Mouse (Mus musculus): ENCODE measurements at regions not wholly inside any gene's neighbourhood (a gene's known extent, or its start where the extent isn't known, plus 50 kb on each side); places are given as distances from the start of the nearest gene placed in this dataset.
A peak's percentile ranks its signal among the peaks of the same experiment; 100 is the strongest.

DNA sequence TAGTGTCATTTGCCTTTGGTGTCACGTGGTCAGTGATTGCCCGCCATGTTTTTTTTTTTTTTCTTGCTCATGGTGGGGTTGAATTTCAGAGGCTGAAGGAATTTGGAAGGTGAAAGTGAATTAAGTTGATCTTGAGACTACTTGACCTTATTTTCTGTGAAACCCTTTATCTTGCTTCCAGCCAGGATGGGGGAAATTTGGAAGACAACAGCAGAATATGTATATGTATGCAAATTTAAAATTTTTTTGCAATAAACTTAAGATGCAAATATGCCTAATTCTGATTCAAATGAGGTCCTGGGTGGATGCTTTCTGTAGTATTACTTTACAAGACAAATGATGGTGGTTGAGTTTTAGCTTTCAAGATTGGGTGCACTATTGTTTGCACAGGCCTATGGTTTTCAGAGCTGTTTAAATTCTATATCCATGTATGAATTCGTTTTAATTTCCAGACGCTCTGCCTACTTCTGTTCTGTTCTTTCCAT is 315.6 kb downstream of the Bckdhb start:
- TF ChIP-seq POLR2A (IDR thresholded peaks at IDR 0.05; ENCODE audit: borderline replicate concordance, control insufficient read depth, low read depth, low read length) (no peak), CTCF (IDR thresholded peaks at IDR 0.05; ENCODE audit: control insufficient read depth, insufficient read depth, low read length) (no peak)
- H3K27ac ChIP-seq (ENCODE audit: control insufficient read depth, insufficient read depth, low read depth, low read length, poor library complexity): no peak overlapping the region
- WGBS: 73% methylated on average over 4 of the region's 4 CpGs
- no peak overlapping the region for H3K4me3 ChIP-seq (replicated peaks; ENCODE audit: control insufficient read depth, low read depth, low read length)
- H3K4me1 ChIP-seq (ENCODE audit: control insufficient read depth, insufficient read depth, low read length): no peaks in the 10 kb centered on the region

DNA sequence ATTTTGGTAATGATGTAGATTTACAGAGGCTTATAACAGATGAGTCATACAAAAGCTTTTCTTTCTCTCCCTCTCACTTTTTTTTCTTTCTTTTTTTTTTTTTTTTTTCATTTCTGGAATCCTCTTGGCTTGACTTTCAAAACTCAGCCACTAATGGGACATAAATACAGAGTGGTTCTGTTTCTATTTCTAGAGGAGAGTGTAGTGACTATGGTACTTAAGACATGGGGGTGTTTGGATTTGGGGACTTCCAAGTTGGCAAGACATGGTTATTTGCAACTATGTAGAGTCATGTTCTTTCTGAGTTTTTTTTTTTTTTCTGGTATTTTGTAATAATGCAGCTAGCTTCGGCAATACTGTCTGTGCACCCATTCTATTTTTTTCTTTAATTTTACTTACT is 324.8 kb downstream of the Bckdhb start:
- Histone ChIP-seq H3K4me1 (ENCODE audit: control insufficient read depth, insufficient read depth, low read length) (no peaks in the 10 kb centered on the region), H3K4me3 (replicated peaks; ENCODE audit: control insufficient read depth, low read depth, low read length) (no peak overlapping the region), H3K27ac (ENCODE audit: control insufficient read depth, insufficient read depth, low read depth, low read length, poor library complexity) (no peak overlapping the region)
- WGBS: 80% methylated on average over 1 of the region's 1 CpGs
- TF ChIP-seq POLR2A (IDR thresholded peaks at IDR 0.05; ENCODE audit: borderline replicate concordance, control insufficient read depth, low read depth, low read length) (no peak), CTCF (IDR thresholded peaks at IDR 0.05; ENCODE audit: control insufficient read depth, insufficient read depth, low read length) (no peak)

DNA sequence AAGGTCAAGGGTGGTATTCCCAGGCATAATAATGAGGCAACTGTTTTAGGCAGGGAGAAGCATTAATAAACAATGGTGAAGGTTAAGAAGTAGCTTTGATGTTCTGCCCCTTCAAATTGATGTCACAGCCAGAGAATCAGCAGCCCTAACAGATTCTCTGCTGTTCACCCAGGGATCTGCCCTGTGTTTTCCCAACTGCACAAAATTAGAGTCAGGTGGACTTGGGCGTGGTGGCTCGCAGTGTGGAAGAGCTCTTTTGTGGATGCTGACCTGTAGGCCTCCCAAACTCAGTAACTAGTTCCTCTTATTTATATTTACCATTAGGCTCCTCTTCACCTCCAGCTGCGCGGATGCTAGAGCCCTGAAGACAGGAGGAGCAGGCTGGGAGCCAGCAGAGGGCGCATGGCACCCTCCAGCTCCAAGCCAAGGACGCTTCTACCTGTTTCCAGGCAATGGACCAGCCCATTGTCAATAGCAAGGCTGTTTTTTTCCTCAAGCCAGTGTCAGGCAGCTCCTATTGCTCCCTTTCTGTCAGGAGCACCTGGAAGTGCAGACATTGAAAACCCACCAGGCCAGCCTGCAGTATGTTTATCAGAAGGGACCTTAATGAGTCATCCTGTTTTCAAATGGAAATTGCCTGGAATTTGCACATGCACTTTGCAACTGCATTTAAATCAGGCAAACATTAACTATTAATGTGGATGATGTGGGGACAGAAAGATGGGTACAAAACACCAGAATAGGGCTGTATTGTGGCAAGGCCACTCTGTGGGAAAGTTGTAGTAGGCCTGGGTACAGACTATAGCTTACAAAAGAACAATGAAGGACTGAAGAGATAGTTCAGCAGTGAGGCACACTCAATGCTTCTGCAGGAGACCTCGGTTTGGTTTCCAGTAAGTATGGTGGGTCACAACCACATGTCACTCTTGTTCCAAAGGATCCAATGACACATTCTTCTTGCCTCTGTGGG is 328.4 kb downstream of the Bckdhb start:
- 15% methylated on average over 7 of the region's 7 CpGs for WGBS
- Histone ChIP-seq H3K4me3 (replicated peaks; ENCODE audit: control insufficient read depth, low read depth, low read length) (no peak overlapping the region), H3K4me1 (ENCODE audit: control insufficient read depth, insufficient read depth, low read length) (no peaks in the 10 kb centered on the region), H3K27ac (ENCODE audit: control insufficient read depth, insufficient read depth, low read depth, low read length, poor library complexity) (no peak overlapping the region)
- TF ChIP-seq POLR2A (IDR thresholded peaks at IDR 0.05; ENCODE audit: borderline replicate concordance, control insufficient read depth, low read depth, low read length) (no peak), CTCF (IDR thresholded peaks at IDR 0.05; ENCODE audit: control insufficient read depth, insufficient read depth, low read length) (peak; percentile 65)

DNA sequence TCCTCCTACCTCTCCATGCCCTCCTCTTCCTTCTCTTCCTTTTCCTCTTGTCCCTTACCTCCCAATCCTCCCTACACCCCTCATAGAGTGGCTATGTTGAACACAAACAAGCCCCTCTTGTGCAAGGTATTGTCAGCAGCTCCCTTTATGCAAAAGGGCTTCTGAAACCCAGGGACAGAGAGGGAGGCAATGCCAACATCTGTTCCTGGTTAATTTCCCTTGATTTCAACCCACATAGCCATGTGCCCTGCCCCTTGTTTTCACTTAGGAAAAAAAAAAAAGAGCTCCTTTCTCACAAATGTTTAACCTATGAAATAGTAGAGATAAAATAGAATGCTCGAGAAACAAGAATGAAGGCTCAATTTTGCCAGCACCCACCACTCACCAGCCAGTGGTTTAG is 333.5 kb downstream of the Bckdhb start:
- WGBS: 73% methylated on average over 1 of the region's 1 CpGs

DNA sequence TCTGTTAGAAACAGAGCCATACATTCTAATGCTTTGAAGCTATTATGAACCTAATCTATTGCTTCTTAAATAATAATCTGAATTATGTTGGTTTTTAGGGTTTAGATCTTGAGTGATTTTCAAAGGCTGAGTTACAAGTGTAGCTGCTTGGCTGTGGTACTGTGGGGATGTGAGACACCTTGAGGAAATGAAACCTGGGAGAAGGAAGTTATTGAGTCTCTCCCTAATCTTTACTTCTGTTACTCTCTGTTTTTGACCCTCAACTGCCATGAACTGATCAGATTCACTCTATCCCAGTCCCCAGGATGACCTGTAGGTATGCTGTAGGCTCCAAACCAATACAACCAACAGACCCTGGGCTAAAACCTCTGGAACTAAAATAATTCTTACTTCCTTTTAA is 334.8 kb downstream of the Bckdhb start:
- TF ChIP-seq POLR2A (IDR thresholded peaks at IDR 0.05; ENCODE audit: borderline replicate concordance, control insufficient read depth, low read depth, low read length) (no peak), CTCF (IDR thresholded peaks at IDR 0.05; ENCODE audit: control insufficient read depth, insufficient read depth, low read length) (no peak)
- Histone ChIP-seq H3K4me3 (replicated peaks; ENCODE audit: control insufficient read depth, low read depth, low read length) (no peak overlapping the region), H3K4me1 (ENCODE audit: control insufficient read depth, insufficient read depth, low read length) (no peaks in the 10 kb centered on the region), H3K27ac (ENCODE audit: control insufficient read depth, insufficient read depth, low read depth, low read length, poor library complexity) (no peak overlapping the region)

More for the DNA sequence above, 333.5 kb downstream of the Bckdhb start:
- H3K4me3 ChIP-seq (replicated peaks; ENCODE audit: control insufficient read depth, low read depth, low read length): no peak overlapping the region
- TF ChIP-seq CTCF (IDR thresholded peaks at IDR 0.05; ENCODE audit: control insufficient read depth, insufficient read depth, low read length) (no peak), POLR2A (IDR thresholded peaks at IDR 0.05; ENCODE audit: borderline replicate concordance, control insufficient read depth, low read depth, low read length) (no peak)
- no peaks in the 10 kb centered on the region for H3K4me1 ChIP-seq (ENCODE audit: control insufficient read depth, insufficient read depth, low read length)
- H3K27ac ChIP-seq (ENCODE audit: control insufficient read depth, insufficient read depth, low read depth, low read length, poor library complexity): no peak overlapping the region

DNA sequence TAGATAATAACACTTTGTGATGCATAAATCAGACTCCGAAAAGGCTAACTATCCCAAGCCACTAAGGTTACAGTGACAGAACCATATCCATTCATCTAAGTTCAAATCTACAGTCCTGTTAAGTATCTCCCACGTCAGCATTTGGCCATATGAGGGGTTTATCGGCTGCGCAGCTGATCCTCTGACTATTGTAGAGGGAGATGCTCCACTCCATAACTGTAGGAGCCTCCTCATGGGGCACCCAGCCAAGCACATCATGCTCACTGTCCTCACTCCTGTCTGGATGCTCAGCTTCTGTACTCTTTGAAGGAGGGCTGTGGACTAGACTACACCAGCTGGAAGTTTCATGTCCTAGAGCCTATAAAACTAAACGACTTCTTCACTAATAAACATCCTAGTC is 337.2 kb downstream of the Bckdhb start:
- WGBS: 73% methylated on average over 5 of the region's 5 CpGs
- H3K27ac ChIP-seq (ENCODE audit: control insufficient read depth, insufficient read depth, low read depth, low read length, poor library complexity): no peak overlapping the region
- TF ChIP-seq POLR2A (IDR thresholded peaks at IDR 0.05; ENCODE audit: borderline replicate concordance, control insufficient read depth, low read depth, low read length) (no peak), CTCF (IDR thresholded peaks at IDR 0.05; ENCODE audit: control insufficient read depth, insufficient read depth, low read length) (no peak)

DNA sequence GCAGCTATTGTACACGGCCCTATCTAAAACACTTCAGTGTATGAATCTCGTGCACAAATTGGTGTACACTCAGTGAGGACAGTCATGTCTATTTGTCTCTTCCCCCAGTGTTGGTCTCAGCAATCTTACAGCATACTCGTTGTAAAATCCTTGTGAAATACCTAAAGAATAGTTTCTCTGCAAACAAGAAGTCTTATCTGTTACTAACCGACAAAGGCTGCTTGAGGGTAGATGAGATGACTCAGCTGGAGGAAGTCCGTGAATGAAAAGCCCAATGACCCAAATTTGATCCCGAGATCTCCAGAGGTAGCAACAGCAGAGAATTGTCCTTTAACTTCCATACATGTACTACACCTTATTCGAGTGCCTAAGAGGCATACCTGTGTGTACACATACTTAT is 342.0 kb downstream of the Bckdhb start:
- Histone ChIP-seq H3K27ac (ENCODE audit: control insufficient read depth, insufficient read depth, low read depth, low read length, poor library complexity) (no peak overlapping the region), H3K4me3 (replicated peaks; ENCODE audit: control insufficient read depth, low read depth, low read length) (no peak overlapping the region), H3K4me1 (ENCODE audit: control insufficient read depth, insufficient read depth, low read length) (no peaks in the 10 kb centered on the region)
- 30% methylated on average over 7 of the region's 7 CpGs for WGBS
- TF ChIP-seq POLR2A (IDR thresholded peaks at IDR 0.05; ENCODE audit: borderline replicate concordance, control insufficient read depth, low read depth, low read length) (no peak), CTCF (IDR thresholded peaks at IDR 0.05; ENCODE audit: control insufficient read depth, insufficient read depth, low read length) (no peak)

More for the DNA sequence above, 337.2 kb downstream of the Bckdhb start:
- no peak overlapping the region for H3K4me3 ChIP-seq (replicated peaks; ENCODE audit: control insufficient read depth, low read depth, low read length)
- H3K4me1 ChIP-seq (ENCODE audit: control insufficient read depth, insufficient read depth, low read length): no peaks in the 10 kb centered on the region

DNA sequence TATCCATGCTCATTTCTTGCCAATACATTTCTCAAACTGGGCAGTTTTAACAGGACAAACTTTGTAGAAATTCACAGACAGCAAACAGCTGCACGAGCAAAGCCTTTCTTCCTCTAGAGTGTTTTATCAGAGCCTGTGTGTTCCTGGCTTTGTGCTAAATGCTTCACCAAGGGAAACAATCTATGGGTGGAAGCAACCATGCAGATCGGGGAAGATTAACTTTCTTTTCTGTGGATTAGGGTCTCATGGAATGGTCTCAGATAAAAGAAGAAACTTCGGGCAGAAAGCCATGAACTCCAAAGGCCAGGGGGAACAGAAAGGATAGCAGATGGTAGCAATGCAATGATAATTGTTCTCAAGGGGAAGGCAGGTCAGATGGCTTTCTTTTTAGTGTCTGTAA is 349.7 kb downstream of the Bckdhb start:
- H3K4me1 ChIP-seq (ENCODE audit: control insufficient read depth, insufficient read depth, low read length): no peaks in the 10 kb centered on the region
- no peak overlapping the region for H3K4me3 ChIP-seq (replicated peaks; ENCODE audit: control insufficient read depth, low read depth, low read length)
- TF ChIP-seq CTCF (IDR thresholded peaks at IDR 0.05; ENCODE audit: control insufficient read depth, insufficient read depth, low read length) (no peak), POLR2A (IDR thresholded peaks at IDR 0.05; ENCODE audit: borderline replicate concordance, control insufficient read depth, low read depth, low read length) (no peak)
- no peak overlapping the region for H3K27ac ChIP-seq (ENCODE audit: control insufficient read depth, insufficient read depth, low read depth, low read length, poor library complexity)
- WGBS: 52% methylated on average over 3 of the region's 3 CpGs
